Mouse (Mus musculus) common myeloid progenitor, adult 5-6 weeks (primary cell): Measurements from ENCODE around the gene Clip2. TPM values are rescaled to one million over a fixed set of nuclear protein-coding genes. Genes with fewer than 3 reads are reported as not detected.
"Not testable (repeated sequence)": the region's sequence is repeated elsewhere in the genome, so short reads cannot be mapped to it uniquely, and the experiment has no call there.

Source experiments
- ATAC-seq: replicated peaks from 2 replicates; pipeline ENCODE4 v1.8.0; 2016; ENCODE audit warnings: low read depth, mild to moderate bottlenecking, moderate TSS enrichment, inconsistent platforms; ENCODE audit not compliant: poor library complexity, severe bottlenecking
- total RNA-seq: library from RNA; stranded (forward); fragments of 200-1000, 187-1606 nt; gene quantifications from 2 replicates; pipeline ENCODE4 v1.2.3, GENCODE M21; 2017

Clip2 gene
- total RNA-seq, 1 experiment from 2014 or later, result 13.3 TPM

DNA sequence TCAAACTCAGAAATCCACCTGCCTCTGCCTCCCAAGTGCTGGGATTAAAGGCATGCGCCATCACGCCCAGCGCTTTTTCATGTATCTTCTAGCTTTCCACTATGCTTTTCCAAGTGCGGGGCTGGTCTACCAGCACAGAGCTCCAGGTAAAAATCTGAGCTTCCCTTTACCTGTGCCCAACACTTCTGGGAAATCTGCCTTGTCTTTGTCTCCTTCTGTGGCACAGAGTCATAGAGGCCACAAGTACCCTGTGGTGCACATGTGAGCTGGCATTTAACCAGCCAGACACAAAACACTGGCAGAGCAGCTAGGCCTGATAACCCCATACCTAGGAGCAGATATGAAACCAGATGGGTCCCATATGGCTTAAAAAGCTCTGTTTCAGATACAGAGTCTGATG, 59.3 kb downstream of the Clip2 start:
- no peak for ATAC-seq

DNA sequence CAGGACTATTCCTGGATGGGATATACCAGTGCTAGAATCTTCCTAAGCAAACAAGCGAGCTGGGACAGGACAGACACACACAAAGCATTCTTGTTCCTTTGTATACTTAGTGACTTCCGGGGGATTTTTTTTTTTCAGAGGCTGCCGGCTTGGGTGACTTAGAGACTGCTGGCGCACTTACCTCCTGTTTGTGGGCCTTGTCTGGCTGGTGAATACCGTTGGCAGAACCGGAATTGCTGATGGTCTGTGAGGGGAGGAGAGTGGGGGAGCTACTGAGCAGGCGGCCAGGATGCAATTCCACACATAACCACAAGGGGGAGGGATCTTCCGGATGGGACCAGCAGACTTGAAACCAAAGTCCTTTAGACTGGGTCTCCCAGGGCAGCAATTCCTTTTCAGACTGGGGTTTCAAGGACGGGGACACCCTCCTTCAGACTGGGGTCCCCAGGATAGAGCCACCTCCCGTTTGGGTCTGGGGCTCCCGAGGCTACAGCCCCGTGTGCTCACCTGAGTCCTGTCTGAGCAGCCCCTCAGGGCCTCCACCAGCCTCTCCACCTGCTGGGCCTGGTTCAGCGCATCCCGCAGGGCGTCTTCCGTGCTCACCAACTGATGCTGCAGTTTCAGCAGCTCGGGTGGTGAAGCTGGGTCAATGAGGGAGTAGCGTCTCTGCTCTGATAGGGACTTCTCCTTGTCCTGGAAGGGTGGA, 60.4 kb downstream of the Clip2 start:
- peak; percentile 87 for ATAC-seq

GRCm38 (mm10) chr5:134491206-134491605, 61.0 kb downstream of the Clip2 start:
- ATAC-seq, result no peak

DNA sequence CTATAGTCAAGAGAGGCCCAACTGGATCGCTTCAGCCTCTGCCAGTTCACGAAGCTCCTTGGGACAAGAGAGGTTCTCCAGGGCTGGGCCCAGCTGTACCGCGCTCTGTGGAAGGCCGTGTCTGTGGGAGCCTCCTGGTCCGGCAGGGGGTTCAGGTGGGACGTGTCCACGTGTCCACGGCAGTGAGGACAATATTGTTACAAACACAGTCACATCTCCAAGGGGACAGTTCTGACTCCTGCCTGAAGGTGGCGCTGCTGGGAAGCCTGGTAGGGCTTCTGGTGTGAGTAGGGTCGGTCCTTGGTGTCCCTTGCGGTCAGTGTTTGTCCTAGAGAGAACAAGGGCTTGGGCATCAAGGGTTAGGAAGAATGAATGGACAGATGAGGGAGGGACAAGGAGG, 61.8 kb downstream of the Clip2 start:
- no peak for ATAC-seq

DNA sequence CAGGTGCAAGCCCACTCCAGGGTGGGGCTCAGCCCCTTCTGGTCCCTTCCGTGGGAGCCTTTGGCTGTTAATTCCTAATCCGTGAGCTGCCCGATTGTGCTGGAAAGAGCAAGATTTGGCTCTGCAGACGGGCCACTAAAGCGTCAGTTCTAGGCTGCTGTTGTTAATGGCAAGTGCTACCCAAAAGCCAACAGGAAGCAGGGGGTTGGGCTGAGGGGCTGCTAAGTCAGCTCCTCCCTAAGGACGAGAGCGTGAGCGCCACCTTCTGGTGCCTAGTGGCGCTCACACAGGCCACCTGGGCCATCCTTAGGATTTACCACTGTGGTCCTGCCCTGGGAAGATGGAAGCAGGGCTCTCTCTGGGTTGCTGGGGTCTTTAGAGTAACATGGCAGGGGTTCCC, 62.7 kb downstream of the Clip2 start:
- ATAC-seq, result peak; percentile 55

DNA sequence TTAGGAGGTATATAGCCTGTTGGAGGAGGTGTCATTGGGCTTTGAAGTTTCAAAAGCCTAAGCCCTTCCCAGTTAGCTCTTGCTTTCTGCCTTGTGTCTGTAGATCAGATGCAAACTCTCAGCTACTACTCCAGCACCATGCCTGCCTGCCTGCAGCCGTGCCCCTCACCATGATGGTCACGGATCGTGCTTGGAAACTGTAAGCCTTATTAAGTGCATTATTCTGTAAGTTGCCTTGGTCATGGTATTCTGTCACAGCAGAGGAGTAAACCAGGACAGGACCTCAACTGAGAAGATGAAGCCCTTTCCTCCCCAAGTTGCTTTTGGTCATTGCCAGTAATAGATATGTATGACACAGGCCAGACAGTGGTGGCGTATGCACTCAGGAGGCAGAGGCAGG, 63.6 kb downstream of the Clip2 start:
- ATAC-seq, result no peak

- ATAC-seq, result no peak
Measured at GRCm38 (mm10) chr5:134488042-134488441, 64.2 kb downstream of the Clip2 start.

- ATAC-seq, result peak; percentile 82
Measured at GRCm38 (mm10) chr5:134485900-134486665, 66.2 kb downstream of the Clip2 start.

- no peak for ATAC-seq
Measured at GRCm38 (mm10) chr5:134485183-134485730, 67.0 kb downstream of the Clip2 start.

DNA sequence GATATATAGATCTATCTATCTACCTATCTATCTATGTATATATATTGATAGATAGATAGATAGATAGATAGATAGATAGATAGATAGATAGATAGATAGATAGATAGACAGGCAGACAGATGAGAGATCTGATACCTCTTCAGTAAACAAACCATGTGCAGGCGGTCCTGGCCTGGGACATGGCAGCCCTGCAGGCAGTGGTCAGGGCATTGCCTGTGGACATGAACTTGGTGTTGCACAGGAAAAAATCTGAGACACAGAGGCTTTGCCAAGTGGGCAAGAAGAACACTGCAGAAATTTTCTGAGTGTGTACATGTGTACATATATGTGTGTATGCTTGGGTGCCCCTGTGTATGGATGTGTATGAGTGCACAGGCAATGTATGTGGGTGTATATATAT, 68.9 kb downstream of the Clip2 start:
- no peak for ATAC-seq

- ATAC-seq, result no peak
Measured at GRCm38 (mm10) chr5:134482331-134482730, 69.9 kb downstream of the Clip2 start.

- not testable (repeated sequence) for ATAC-seq
Measured at GRCm38 (mm10) chr5:134478886-134479285, 73.3 kb downstream of the Clip2 start.

DNA sequence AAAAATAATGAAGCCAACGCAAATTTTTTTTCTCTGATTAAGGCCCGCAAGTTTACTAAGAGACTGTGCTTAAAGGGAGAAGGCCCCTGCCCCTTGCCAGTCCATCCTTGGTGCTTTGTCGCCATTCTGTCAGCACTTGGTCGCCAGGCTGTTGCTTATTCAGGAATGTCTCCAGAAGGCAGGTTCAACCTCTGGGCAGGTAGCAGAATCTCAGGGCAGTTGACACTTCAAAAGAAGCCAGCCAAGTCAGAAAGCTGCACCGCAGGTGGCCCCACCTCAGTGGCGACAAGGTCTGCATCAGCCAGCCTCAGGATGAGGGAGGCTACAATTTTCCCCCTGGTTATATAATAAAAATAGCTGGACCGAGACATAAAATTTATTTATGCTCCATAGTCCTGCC, 76.5 kb downstream of the Clip2 start:
- ATAC-seq, result not testable (repeated sequence)

DNA sequence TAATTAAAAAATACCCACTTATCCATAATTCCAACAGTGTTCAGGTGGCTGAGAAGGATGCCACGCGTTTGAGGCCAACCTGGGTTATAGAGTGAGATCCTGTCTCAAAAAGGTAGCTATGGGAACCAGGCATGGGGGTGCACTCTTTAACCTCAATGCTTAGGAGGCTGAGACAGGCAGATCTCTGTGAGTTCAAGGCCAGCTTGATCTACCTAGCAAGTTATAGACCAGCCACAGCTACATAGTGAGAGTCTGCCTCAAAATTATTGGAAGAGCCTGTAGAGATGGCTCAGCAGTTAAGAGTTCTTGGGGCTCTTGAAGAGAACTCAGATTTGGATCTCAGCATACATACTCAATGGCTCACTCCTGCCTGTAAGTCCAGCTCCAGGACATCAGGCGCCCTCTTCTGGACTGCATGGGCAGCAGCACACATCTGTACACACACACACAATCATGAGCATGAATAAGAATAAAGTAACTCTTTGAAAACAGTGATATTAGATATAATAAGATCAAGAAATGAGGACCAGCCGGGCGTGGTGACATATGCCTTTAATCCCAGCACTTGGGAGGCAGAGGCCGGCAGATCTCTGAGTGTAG, 77.1 kb downstream of the Clip2 start:
- ATAC-seq, result no peak

DNA sequence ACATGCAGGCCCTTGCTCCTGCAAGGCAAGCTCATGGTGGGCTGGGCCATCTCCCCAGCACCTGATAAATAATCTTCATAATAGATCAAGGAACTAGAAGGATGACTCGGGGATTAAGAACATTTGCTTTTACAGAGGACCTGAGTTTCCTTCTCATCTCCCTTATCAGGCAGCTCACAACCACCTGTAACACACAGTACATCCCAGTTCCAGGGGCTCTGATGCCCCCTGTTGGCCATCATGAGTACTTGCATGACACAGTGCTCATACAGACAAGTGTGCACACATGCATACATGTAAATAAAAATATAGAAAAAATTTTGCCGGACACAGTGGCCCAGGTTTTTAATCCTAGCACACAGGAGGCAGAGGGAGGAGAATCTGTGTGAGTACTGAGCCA, 78.3 kb downstream of the Clip2 start:
- no peak; the same call in 1 of the 2 replicates for ATAC-seq

DNA sequence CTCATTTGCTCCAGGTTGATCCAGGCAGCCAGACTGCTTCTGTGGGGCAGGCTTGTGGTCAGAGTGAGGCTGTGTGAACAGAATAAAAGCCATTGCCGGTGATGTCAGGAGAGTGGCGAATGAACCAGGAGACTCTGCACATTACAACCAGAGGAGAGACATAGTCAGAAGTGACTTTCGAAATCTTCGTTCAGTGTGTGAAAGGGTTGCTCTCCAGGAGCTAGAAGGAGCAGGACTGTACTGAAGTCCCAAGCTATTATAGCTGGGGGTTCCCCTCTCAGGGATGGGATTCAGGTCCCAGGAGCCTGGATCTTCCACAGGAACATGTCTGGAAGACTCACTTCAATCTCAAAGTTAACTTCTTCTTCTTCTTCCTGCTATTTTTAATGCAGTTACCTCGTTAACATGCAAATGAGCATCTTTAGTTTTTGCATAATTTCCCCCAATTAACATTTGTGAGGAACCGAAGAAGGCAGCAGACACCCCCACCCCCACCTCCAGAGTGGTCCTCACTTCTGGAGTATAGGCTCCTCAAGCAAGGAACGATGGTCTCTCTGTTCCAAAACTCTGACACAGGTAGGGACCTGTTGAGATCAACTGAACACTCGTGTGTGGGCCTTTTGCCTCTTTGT, 81.6 kb downstream of the Clip2 start:
- ATAC-seq, result no peak

DNA sequence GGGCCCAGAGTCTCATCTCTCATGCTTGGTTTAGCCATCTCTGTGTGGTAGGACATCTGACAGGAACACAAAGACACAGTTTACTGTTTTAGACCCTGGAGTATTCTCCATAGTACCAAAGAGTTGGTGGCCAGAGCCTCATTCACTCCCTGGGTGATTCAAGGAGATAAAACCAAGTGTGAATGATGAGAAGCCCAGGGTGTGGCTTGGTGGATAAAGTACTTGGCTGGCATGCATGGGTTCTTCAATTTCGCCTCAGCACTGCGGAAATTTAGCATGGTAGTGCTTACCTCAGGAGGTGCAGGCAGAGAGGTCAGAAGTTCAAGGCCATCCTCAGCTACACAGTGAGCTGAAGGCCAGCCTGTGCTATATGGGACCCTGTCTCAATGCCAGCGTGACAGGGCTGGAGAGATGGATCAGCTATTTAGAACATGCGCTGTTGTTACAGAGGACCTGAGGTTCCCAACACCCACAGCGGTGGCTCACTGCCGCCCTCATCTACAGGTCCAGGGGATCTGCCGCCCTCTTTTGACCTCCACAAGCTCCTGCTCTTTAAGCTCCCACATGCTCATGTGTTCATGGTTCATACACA, 82.6 kb downstream of the Clip2 start:
- ATAC-seq, result no peak

DNA sequence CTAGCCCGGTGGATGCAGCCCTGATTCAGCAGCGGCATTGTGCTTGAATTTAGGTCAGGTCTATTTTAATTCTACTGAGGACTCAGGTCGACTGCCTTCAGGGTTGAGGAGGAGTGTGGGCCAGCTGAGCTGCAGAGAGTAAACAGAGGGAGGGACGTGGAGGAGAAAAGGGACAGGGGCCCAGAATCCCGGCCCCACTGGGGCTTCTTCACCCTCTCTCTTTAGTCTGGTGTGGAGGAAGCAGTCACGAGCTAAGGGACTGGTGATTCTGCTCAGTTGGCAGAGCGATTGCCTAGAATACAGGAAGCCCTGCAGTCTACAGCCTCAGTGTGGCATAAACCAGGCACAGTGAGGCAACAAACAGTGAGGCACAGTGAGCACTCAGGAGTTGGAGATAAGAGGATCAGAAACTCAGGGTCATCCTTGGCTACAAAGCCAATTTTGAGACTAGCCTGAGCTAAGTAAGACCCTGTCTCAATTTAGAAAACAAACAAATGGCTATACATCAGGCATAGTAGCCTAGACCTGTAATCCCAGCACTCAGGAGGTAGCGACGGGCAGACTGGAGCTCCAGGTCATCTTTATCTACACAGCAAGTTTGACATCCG, 84.0 kb downstream of the Clip2 start:
- ATAC-seq, result 0 out of 2 replicates have a peak, but pooled peaks have one; percentile 37

DNA sequence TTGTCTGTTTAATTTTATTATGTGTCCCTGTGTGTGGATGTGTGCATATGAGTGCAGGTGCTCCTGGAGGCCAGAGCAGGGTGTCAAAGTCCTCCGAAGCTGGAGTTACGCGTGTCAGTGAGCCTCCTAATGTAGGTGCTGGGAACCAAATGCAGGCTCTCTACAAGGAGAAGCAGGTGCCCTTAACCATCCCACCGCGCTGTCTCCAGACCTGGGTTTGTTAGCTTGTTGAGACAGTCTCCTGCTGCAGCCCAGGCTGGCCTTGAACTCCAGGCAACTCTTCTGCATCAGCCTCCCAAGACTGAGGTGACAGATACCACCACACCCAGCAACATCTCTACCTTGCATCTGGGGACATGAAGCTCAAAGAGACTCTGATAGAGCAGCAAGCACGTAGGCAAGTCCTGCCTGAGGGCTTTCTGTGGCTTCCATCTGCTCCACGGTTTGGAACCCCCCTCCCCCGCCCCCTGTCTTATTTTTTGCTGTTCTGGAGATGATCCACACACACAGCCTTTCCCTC, 85.1 kb downstream of the Clip2 start:
- ATAC-seq, result peak; percentile 39; the same call in 1 of the 2 replicates
